Mouse (Mus musculus): ENCODE results near the gene Ttc3.

DNA sequence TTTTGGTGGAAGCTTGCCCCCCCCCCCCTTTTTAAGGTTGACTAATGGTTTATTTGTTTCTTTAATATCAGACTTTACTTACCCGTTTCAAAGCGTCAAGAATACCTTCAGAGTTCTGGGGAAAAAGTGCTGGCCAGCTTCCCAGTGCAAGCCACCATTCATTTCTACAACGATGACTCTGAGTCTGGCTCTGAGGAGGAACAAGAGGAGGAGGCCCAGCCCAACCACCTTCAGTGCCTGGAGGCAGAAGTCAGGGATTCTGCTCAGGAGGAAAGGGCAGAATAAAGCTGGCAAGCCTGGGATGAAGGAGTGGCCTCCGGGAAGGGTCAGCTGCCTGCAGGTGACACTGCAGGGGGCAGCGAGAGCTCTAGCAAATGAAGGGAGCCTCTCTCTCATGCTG is 34.8 kb upstream of the Ttc3 start:
- no peak for TF ChIP-seq CTCF (IDR thresholded peaks at IDR 0.05; ENCODE audit: low read depth)
- no peak for TF ChIP-seq EP300 (IDR thresholded peaks at IDR 0.05; ENCODE audit: low read depth)
